Mouse (Mus musculus): Measurements from ENCODE around the gene 1600012H06Rik.

- no peak for TF ChIP-seq CTCF (conservative IDR thresholded peaks at IDR 0.05; ENCODE audit: insufficient read depth, insufficient read length, low read depth, low read length)
- no peak for TF ChIP-seq POLR2A (IDR thresholded peaks at IDR 0.05; ENCODE audit: low read depth, low read length)
Measured at GRCm38 (mm10) chr17:14944551-14944950, 1.6 kb downstream of the 1600012H06Rik start.
